In genomic region chr4:136145991-136146711, GRCm38 (mm10) we compare ENCODE assay signal across 7 mouse cellular contexts. TPM values are rescaled to one million over a fixed set of nuclear protein-coding genes. Genes with fewer than 3 reads are reported as not detected.
DNase-seq lines count a peak whose midpoint lies in the region; ATAC-seq and TF ChIP-seq lines count a peak whose summit lies in the region.

No protein-coding gene starts in this region.

- H3K9ac ChIP-seq in hindbrain, embryonic 15.5 days = peak overlapping the region; percentile 55; the same call in 1 of the 2 replicates

- peak overlapping the region; percentile 82 for H3K4me2 ChIP-seq in hindbrain, embryonic 15.5 days

- peaks cover 74% of the 10 kb centered on the region for H3K4me1 ChIP-seq in E14TG2a.4 (replicated peaks; ENCODE audit: low read depth, low read length)
- peaks cover 88% of the 10 kb centered on the region for H3K4me1 ChIP-seq in embryonic facial prominence, embryonic 10.5 days
- peaks cover 50% of the 10 kb centered on the region for H3K4me1 ChIP-seq in hindbrain, embryonic 15.5 days (replicated peaks)

- peak overlapping the region; percentile 94 for H3K27ac ChIP-seq in embryonic facial prominence, embryonic 10.5 days (replicated peaks)
- peak overlapping the region; percentile 82 for H3K27ac ChIP-seq in hindbrain, embryonic 15.5 days (replicated peaks)

- DNase-seq in embryonic facial prominence, embryonic 10.5 days (ENCODE audit: low spot score) = peak; percentile 41
- peak; percentile 31 for DNase-seq in lung, postnatal 10 days
- no peak for DNase-seq in ovary, adult 18-20 months (ENCODE audit: low spot score)
- DNase-seq in spleen, postnatal 4 days (ENCODE audit: low spot score in 2 of 2) = no peak
- DNase-seq in MN1 (ENCODE audit: low spot score) = no peak

- 12% methylated on average over 7 of the region's 7 CpGs for WGBS in embryonic facial prominence, embryonic 10.5 days
- 19% methylated on average over 7 of the region's 7 CpGs for WGBS in hindbrain, embryonic 15.5 days

- H3K4me3 ChIP-seq in E14TG2a.4 (replicated peaks; ENCODE audit: low read length) = peak overlapping the region; percentile 92
- H3K4me3 ChIP-seq in embryonic facial prominence, embryonic 10.5 days = peak overlapping the region; percentile 82
- peak overlapping the region; percentile 51 for H3K4me3 ChIP-seq in hindbrain, embryonic 15.5 days

- ATAC-seq in hindbrain, embryonic 15.5 days (ENCODE audit: low FRiP score, low read depth) = no peak

- H3K36me3 ChIP-seq in E14TG2a.4 (ENCODE audit: insufficient read depth, low read length) = 0 out of 2 replicates have a peak, but pooled peaks cover 9% of the 10 kb centered on the region
- peaks cover 13% of the 10 kb centered on the region for H3K36me3 ChIP-seq in embryonic facial prominence, embryonic 10.5 days (replicated peaks)
- no peaks in the 10 kb centered on the region for H3K36me3 ChIP-seq in hindbrain, embryonic 15.5 days

- peaks cover 4% of the 10 kb centered on the region; the same call in 1 of the 2 replicates for H3K9me3 ChIP-seq in E14TG2a.4 (ENCODE audit: low read length)
- no peaks in the 10 kb centered on the region for H3K9me3 ChIP-seq in embryonic facial prominence, embryonic 10.5 days
- no peaks in the 10 kb centered on the region for H3K9me3 ChIP-seq in hindbrain, embryonic 15.5 days

- TF ChIP-seq CTCF in E14TG2a.4 (conservative IDR thresholded peaks at IDR 0.05; ENCODE audit: low read length) = no peak

- peaks cover 61% of the 10 kb centered on the region for H3K27me3 ChIP-seq in E14TG2a.4 (ENCODE audit: insufficient read depth, low read length)
- 0 out of 2 replicates have a peak, but pooled peaks cover 5% of the 10 kb centered on the region for H3K27me3 ChIP-seq in embryonic facial prominence, embryonic 10.5 days (replicated peaks; ENCODE audit: low read depth, poor library complexity, severe bottlenecking)
- peaks cover 17% of the 10 kb centered on the region; the same call in 1 of the 2 replicates for H3K27me3 ChIP-seq in hindbrain, embryonic 15.5 days

RNA-seq across cellular contexts. Expression of gene Id3, which starts 2.9 kb away (rescaled TPM):
- polyA plus RNA-seq in embryonic facial prominence, embryonic 10.5 days (2016; fragmentation: Nextera tagmentation; extraction: Ambion mirVana) = 593 and 611 TPM in 2 replicates
- 208 TPM in 2 replicates for polyA plus RNA-seq in hindbrain, embryonic 15.5 days (2015; fragmentation: Nextera tagmentation; extraction: Ambion mirVana)

RNA-seq across cellular contexts. Expression of gene E2f2, which starts 26.0 kb away (rescaled TPM):
- 6.2 TPM in 2 replicates for polyA plus RNA-seq in embryonic facial prominence, embryonic 10.5 days (2016; fragmentation: Nextera tagmentation; extraction: Ambion mirVana)
- polyA plus RNA-seq in hindbrain, embryonic 15.5 days (2015; fragmentation: Nextera tagmentation; extraction: Ambion mirVana) = 2.8 and 3.6 TPM in 2 replicates

Comparison
In these comparisons a context has a peak if more than half of its experiments do, and no peak if none do; other contexts are left out.
1. DNase-seq: peak in embryonic facial prominence, embryonic 10.5 days (single experiment) and lung, postnatal 10 days (single experiment); none in ovary, adult 18-20 months (single experiment), spleen, postnatal 4 days (0 of 2) and MN1 (single experiment).
2. Peak in every context shown above with its lines, with median percentiles within 50 percentile points of each other: H3K4me3 ChIP-seq.